Mouse (Mus musculus) CH12.LX (cell line): Measurements from ENCODE around the gene Taok2. TPM values are rescaled to one million over a fixed set of nuclear protein-coding genes. Genes with fewer than 3 reads are reported as not detected.

Experiments used
- DNase-seq: peaks from one replicate; pipeline ENCODE4 v3.0.0-alpha.2; 2013; ENCODE audit errors: extremely low read depth
- H3K27ac ChIP-seq: 2 replicates; pipeline ENCODE4 v1.5.1; 2012; ENCODE audit warnings: low read depth, mild to moderate bottlenecking, control low read depth, moderate library complexity; ENCODE audit not compliant: insufficient read depth
- H3K27me3 ChIP-seq: replicated peaks from 2 replicates; pipeline ENCODE3; 2012; ENCODE audit warnings: inconsistent platforms
- H3K36me3 ChIP-seq, 2 experiments: replicated peaks in 1 of 2; 2 replicates each; pipeline versions ENCODE3 to v1.6.1; 2012; ENCODE audit warnings: inconsistent platforms in 1 of 2, low read length in 1 of 2, mild to moderate bottlenecking in 1 of 2, mixed read lengths in 1 of 2, moderate library complexity in 1 of 2; ENCODE audit not compliant: control insufficient read depth in 1 of 2, insufficient read depth in 1 of 2
- H3K4me1 ChIP-seq, 2 experiments: 2 replicates each; pipeline ENCODE4 v1.6.1; 2012; ENCODE audit warnings: inconsistent platforms in 1 of 2, moderate library complexity in 1 of 2; ENCODE audit not compliant: insufficient read depth in 2 of 2, control insufficient read depth in 1 of 2
- H3K4me2 ChIP-seq: 2 replicates; pipeline ENCODE4 v1.6.1; 2012; ENCODE audit warnings: low read depth, mild to moderate bottlenecking, control low read depth; ENCODE audit not compliant: poor library complexity, insufficient read depth, severe bottlenecking
- H3K4me3 ChIP-seq, 3 experiments: fragments of 150-350 bp in 1 of 3; sonication (generic) in 1 of 3; replicated peaks in 1 of 3; 2 replicates each; pipeline versions ENCODE3 to v1.5.1; 2011 to 2012; ENCODE audit warnings: low read depth in 2 of 3, low read length in 2 of 3, mild to moderate bottlenecking in 2 of 3, moderate library complexity in 2 of 3, control low read depth in 1 of 3, improper control_type of control experiment in 1 of 3, inconsistent platforms in 1 of 3, mixed read lengths in 1 of 3; ENCODE audit not compliant: poor library complexity in 1 of 3
- H3K79me2 ChIP-seq: replicated peaks from 2 replicates; pipeline ENCODE4 v1.6.1; 2012; ENCODE audit warnings: mild to moderate bottlenecking, moderate library complexity; ENCODE audit not compliant: control insufficient read depth, poor library complexity, insufficient read depth, severe bottlenecking; ENCODE audit errors: extremely low read depth
- H3K9ac ChIP-seq: 2 replicates; pipeline ENCODE4 v1.6.1; 2012; ENCODE audit warnings: low read depth, mild to moderate bottlenecking, control low read depth, moderate library complexity; ENCODE audit not compliant: insufficient read depth
- H3K9me3 ChIP-seq: replicated peaks from 2 replicates; pipeline ENCODE3; 2012; ENCODE audit warnings: low read length, inconsistent platforms, mixed read lengths
- BHLHE40 ChIP-seq: IDR thresholded peaks from 2 replicates; pipeline ENCODE4 v1.6.1; 2011; ENCODE audit warnings: mild to moderate bottlenecking, low read depth, low read length, improper control_type of control experiment
- CHD1 ChIP-seq: IDR thresholded peaks from 2 replicates; pipeline ENCODE4 v1.6.1; 2012; ENCODE audit warnings: low read depth, low read length, improper control_type of control experiment, inconsistent platforms
- CTCF ChIP-seq, 2 experiments: IDR thresholded peaks in 1 of 2; conservative IDR thresholded peaks in 1 of 2; 2 replicates each; pipeline ENCODE4 v1.5.1; 2011 to 2012; ENCODE audit warnings: low read depth in 2 of 2, low read length in 2 of 2, improper control_type of control experiment in 1 of 2, inconsistent platforms in 1 of 2, mild to moderate bottlenecking in 1 of 2, moderate library complexity in 1 of 2
- ELF1 ChIP-seq: IDR thresholded peaks from 2 replicates; pipeline ENCODE4 v1.6.1; 2014; ENCODE audit warnings: low read depth, mild to moderate bottlenecking, inconsistent platforms, low read length, improper control_type of control experiment
- ETS1 ChIP-seq: conservative IDR thresholded peaks from 2 replicates; pipeline ENCODE4 v1.6.1; 2012; ENCODE audit warnings: low read depth, mild to moderate bottlenecking, inconsistent platforms, low read length, improper control_type of control experiment, moderate library complexity
- GABPA ChIP-seq: IDR thresholded peaks from 2 replicates; pipeline ENCODE4 v1.6.1; 2012; ENCODE audit warnings: low read depth, low read length, improper control_type of control experiment, inconsistent platforms; ENCODE audit not compliant: insufficient replicate concordance
- JUN ChIP-seq: IDR thresholded peaks from 2 replicates; pipeline ENCODE4 v1.6.1; 2011; ENCODE audit warnings: low read depth, mild to moderate bottlenecking, low read length, improper control_type of control experiment, moderate library complexity; ENCODE audit not compliant: insufficient read depth
- JUND ChIP-seq: conservative IDR thresholded peaks from 2 replicates; pipeline ENCODE4 v1.6.1; 2011; ENCODE audit warnings: low read depth, low read length, improper control_type of control experiment
- MAFK ChIP-seq: IDR thresholded peaks from 2 replicates; pipeline ENCODE4 v1.6.1; 2011; ENCODE audit warnings: low read length, improper control_type of control experiment; ENCODE audit not compliant: insufficient replicate concordance
- MAX ChIP-seq: IDR thresholded peaks from 2 replicates; pipeline ENCODE4 v1.6.1; 2011; ENCODE audit warnings: low read length, improper control_type of control experiment
- MAZ ChIP-seq: IDR thresholded peaks from 2 replicates; pipeline ENCODE4 v1.6.1; 2012; ENCODE audit warnings: low read depth, mild to moderate bottlenecking, inconsistent platforms, low read length, improper control_type of control experiment, moderate library complexity
- MXI1 ChIP-seq: IDR thresholded peaks from 2 replicates; pipeline ENCODE4 v1.6.1; 2011; ENCODE audit warnings: mild to moderate bottlenecking, low read depth, low read length, improper control_type of control experiment
- NELFE ChIP-seq: IDR thresholded peaks from 2 replicates; pipeline ENCODE4 v1.6.1; 2011; ENCODE audit warnings: low read depth, low read length, improper control_type of control experiment
- NRF1 ChIP-seq: IDR thresholded peaks from 2 replicates; pipeline ENCODE4 v1.6.1; 2014; ENCODE audit warnings: low read depth, mild to moderate bottlenecking, inconsistent platforms, low read length, improper control_type of control experiment, moderate library complexity
- PAX5 ChIP-seq: IDR thresholded peaks from 2 replicates; pipeline ENCODE4 v1.6.1; 2012; ENCODE audit warnings: low read length, inconsistent platforms, mixed read lengths
- POLR2A ChIP-seq: IDR thresholded peaks from 2 replicates; pipeline ENCODE4 v1.6.1; 2011; ENCODE audit warnings: low read depth, mild to moderate bottlenecking, improper control_type of control experiment, low read length
- POLR2AphosphoS2 ChIP-seq: IDR thresholded peaks from 2 replicates; pipeline ENCODE4 v1.6.1; 2011; ENCODE audit warnings: low read depth, low read length, improper control_type of control experiment
- RAD21 ChIP-seq: IDR thresholded peaks from 2 replicates; pipeline ENCODE4 v1.6.1; 2011; ENCODE audit warnings: low read depth, mild to moderate bottlenecking, low read length, improper control_type of control experiment, moderate library complexity
- RCOR1 ChIP-seq: conservative IDR thresholded peaks from 2 replicates; pipeline ENCODE4 v1.6.1; 2012; ENCODE audit warnings: low read depth, mild to moderate bottlenecking, inconsistent platforms, low read length, improper control_type of control experiment
- SIN3A ChIP-seq: IDR thresholded peaks from 2 replicates; pipeline ENCODE4 v1.6.1; 2012; ENCODE audit warnings: low read length, improper control_type of control experiment, inconsistent platforms
- TBP ChIP-seq: conservative IDR thresholded peaks from 2 replicates; pipeline ENCODE4 v1.6.1; 2011; ENCODE audit warnings: low read depth, low read length, improper control_type of control experiment
- TCF12 ChIP-seq: IDR thresholded peaks from 2 replicates; pipeline ENCODE4 v1.6.1; 2014; ENCODE audit warnings: low read depth, mild to moderate bottlenecking, inconsistent platforms, low read length, improper control_type of control experiment
- UBTF ChIP-seq: IDR thresholded peaks from 2 replicates; pipeline ENCODE4 v1.6.1; 2012; ENCODE audit warnings: low read depth, mild to moderate bottlenecking, inconsistent platforms, low read length, improper control_type of control experiment, moderate library complexity
- USF1 ChIP-seq: IDR thresholded peaks from 2 replicates; pipeline ENCODE4 v1.6.1; 2014; ENCODE audit warnings: low read depth, mild to moderate bottlenecking, inconsistent platforms, low read length, improper control_type of control experiment
- USF2 ChIP-seq: conservative IDR thresholded peaks from 2 replicates; pipeline ENCODE4 v1.6.1; 2011; ENCODE audit warnings: low read depth, low read length, improper control_type of control experiment
- ZC3H11A ChIP-seq: IDR thresholded peaks from 2 replicates; pipeline ENCODE4 v1.6.1; 2012; ENCODE audit warnings: low read depth, mild to moderate bottlenecking, inconsistent platforms, low read length, improper control_type of control experiment
- ZKSCAN1 ChIP-seq: IDR thresholded peaks from 2 replicates; pipeline ENCODE4 v1.6.1; 2012; ENCODE audit warnings: low read depth, inconsistent platforms, low read length, improper control_type of control experiment, borderline replicate concordance
- ZMIZ1 ChIP-seq: IDR thresholded peaks from 2 replicates; pipeline ENCODE4 v1.6.1; 2012; ENCODE audit warnings: low read depth, mild to moderate bottlenecking, inconsistent platforms, low read length, improper control_type of control experiment
- ZNF384 ChIP-seq: IDR thresholded peaks from 2 replicates; pipeline ENCODE4 v1.6.1; 2012; ENCODE audit warnings: low read depth, low read length, improper control_type of control experiment, inconsistent platforms
- dilution Hi-C: fragments of 300-500 bp; cut with MboI; formaldehyde crosslinking; loops from 2 replicates; pipeline ENCODE4 v1.14.3; 2020; ENCODE audit warnings: low sequenced_read_pairs; ENCODE audit not compliant: extremely low pct_unique_long_range_greater_than_20kb, extremely low pct_ligation_motif_present
- in situ Hi-C: fragments of 300-500 bp; cut with MboI; formaldehyde crosslinking; loops from 3 replicates; pipeline ENCODE4 v1.14.3; 2019; ENCODE audit warnings: low sequenced_read_pairs, low pct_ligation_motif_present, low pct_unique_long_range_greater_than_20kb, mixed read lengths
- polyA plus RNA-seq: library from polyadenylated mRNA; unstranded; fragments of >175 nt; gene quantifications from 2 replicates; pipeline ENCODE4 v1.2.1, GENCODE M21; 2012; ENCODE audit warnings: low read depth; ENCODE audit not compliant: insufficient read length
- total RNA-seq, 2 experiments: library from RNA; depleted of rRNA; stranded (reverse); fragments of 300-350 nt in 1 of 2; fragments of >200 nt in 1 of 2; gene quantifications; 2 replicates each; pipeline ENCODE4 v1.2.3; 2012 to 2014

Taok2 gene
- total and polyA plus RNA-seq, 3 experiments: 15.3 to 32.2 (median 28.5) TPM

- no peak for TF ChIP-seq TBP
- no peak for TF ChIP-seq ZNF384
- TF ChIP-seq NRF1: no peak
- no peak for TF ChIP-seq BHLHE40
- TF ChIP-seq NELFE: no peak
- TF ChIP-seq ZC3H11A: peak; percentile 42; the same call in 1 of the 2 replicates
- TF ChIP-seq JUN: no peak
- peak; percentile 93 for TF ChIP-seq RAD21
- TF ChIP-seq ZMIZ1: no peak
- TF ChIP-seq ETS1: no peak
- TF ChIP-seq ZKSCAN1: no peak
- TF ChIP-seq POLR2AphosphoS2: no peak
- no peak for TF ChIP-seq USF1
- no peak for TF ChIP-seq MAX
- no peak for TF ChIP-seq RCOR1
- TF ChIP-seq GABPA: no peak
- TF ChIP-seq UBTF: no peak
- TF ChIP-seq CTCF (conservative IDR thresholded peaks at IDR 0.05 in 1 of 2, IDR thresholded peaks at IDR 0.05 in 1 of 2; ENCODE audit: low read depth in 2 of 2, low read length in 2 of 2): peak; percentile 90 to 95
Observed at GRCm38 (mm10) chr7:126821835-126822511, 62.5 kb downstream of the Taok2 start (continued).

- dilution Hi-C loops: no loop called here
- Histone ChIP-seq H3K27ac (no peak overlapping the region), H3K27me3 (no peaks in the 10 kb centered on the region), H3K9me3 (peaks cover 3% of the 10 kb centered on the region), H3K4me1 (peaks cover 4 to 7% of the 10 kb centered on the region in 2 experiments; a peak in 2 of 4 replicates), H3K36me3 (no peaks in the 10 kb centered on the region), H3K9ac (no peak overlapping the region), H3K79me2 (no peaks in the 10 kb centered on the region), H3K4me3 (no peak overlapping the region), H3K4me2 (no peak overlapping the region)
- DNase-seq: no peak
- TF ChIP-seq CTCF (conservative IDR thresholded peaks at IDR 0.05 in 1 of 2, IDR thresholded peaks at IDR 0.05 in 1 of 2; ENCODE audit: low read depth in 2 of 2, low read length in 2 of 2) (peak; percentile 25 to 43; a peak in 3 of 4 replicates), JUND (no peak)
- in situ Hi-C loops: no loop called here
Observed at GRCm38 (mm10) chr7:126818818-126819217, 65.7 kb downstream of the Taok2 start.

- Histone ChIP-seq H3K9ac (no peak overlapping the region), H3K79me2 (no peaks in the 10 kb centered on the region), H3K9me3 (peaks cover 3% of the 10 kb centered on the region), H3K27ac (no peak overlapping the region), H3K27me3 (no peaks in the 10 kb centered on the region), H3K4me2 (no peak overlapping the region), H3K36me3 (no peaks in the 10 kb centered on the region), H3K4me3 (no peak overlapping the region), H3K4me1 (peaks cover 4 to 6% of the 10 kb centered on the region in 2 experiments; a peak in 2 of 4 replicates)
- TF ChIP-seq PAX5: no peak
- no peak for TF ChIP-seq ELF1
- no peak for TF ChIP-seq SIN3A
- TF ChIP-seq ZKSCAN1: no peak
- no peak for TF ChIP-seq MAFK
- TF ChIP-seq RAD21: no peak
- TF ChIP-seq MAZ: no peak
- TF ChIP-seq USF2: no peak
- TF ChIP-seq GABPA: no peak
- TF ChIP-seq RCOR1: no peak
- TF ChIP-seq TBP: no peak
- no peak for TF ChIP-seq MAX
- no peak for TF ChIP-seq POLR2A
- TF ChIP-seq CHD1: no peak
- no peak for TF ChIP-seq JUND
- no peak for TF ChIP-seq UBTF
- no peak for TF ChIP-seq NRF1
- TF ChIP-seq TCF12: no peak
- no peak for TF ChIP-seq MXI1
- DNase-seq: no peak
- in situ Hi-C loops: no loop called here
- dilution Hi-C loops: no loop called here
Observed at GRCm38 (mm10) chr7:126817595-126817994, 66.9 kb downstream of the Taok2 start.
